Mouse (Mus musculus) embryonic facial prominence, embryonic 11.5 days (tissue): ENCODE results near the gene Clca4a. TPM values are rescaled to one million over a fixed set of nuclear protein-coding genes. Genes with fewer than 3 reads are reported as not detected.

ENCODE experiments used
- ATAC-seq: fragments of 200-750 bp; cut with Nextera tagmentation; replicated peaks from 2 replicates; pipeline ENCODE4 v1.8.0; 2017; ENCODE audit warnings: low read depth; ENCODE audit not compliant: insufficient number of reproducible peaks, low FRiP score, low TSS enrichment
- DNase-seq: peaks from one replicate; pipeline ENCODE4 v3.0.0-alpha.2; 2015; ENCODE audit warnings: low spot score
- H3K27ac ChIP-seq: fragments of 300-500 bp; sonication (generic); replicated peaks from 2 replicates; pipeline ENCODE4 v1.5.1; 2014; ENCODE audit warnings: mild to moderate bottlenecking, low read depth, low read length, control low read depth
- H3K27me3 ChIP-seq: fragments of 300-500 bp; sonication (generic); 2 replicates; pipeline ENCODE4 v1.6.1; 2014; ENCODE audit warnings: mild to moderate bottlenecking, low read length, moderate library complexity, mixed read lengths; ENCODE audit not compliant: control insufficient read depth, insufficient read depth
- H3K36me3 ChIP-seq: fragments of 300-500 bp; sonication (generic); replicated peaks from 2 replicates; pipeline ENCODE4 v1.6.1; 2014; ENCODE audit warnings: low read depth, mild to moderate bottlenecking, low read length, moderate library complexity, mixed read lengths; ENCODE audit not compliant: control insufficient read depth, insufficient read depth
- H3K4me1 ChIP-seq: fragments of 300-500 bp; sonication (generic); 2 replicates; pipeline ENCODE4 v1.6.1; 2014; ENCODE audit warnings: low read length, mixed read lengths; ENCODE audit not compliant: control insufficient read depth, insufficient read depth
- H3K4me2 ChIP-seq: fragments of 300-500 bp; sonication (generic); 2 replicates; pipeline ENCODE4 v1.6.1; 2014; ENCODE audit warnings: low read depth, mild to moderate bottlenecking, control low read depth, low read length, moderate library complexity
- H3K4me3 ChIP-seq: fragments of 300-500 bp; sonication (generic); 2 replicates; pipeline ENCODE4 v1.5.1; 2014; ENCODE audit warnings: low read depth, low read length, control low read depth
- H3K9ac ChIP-seq: fragments of 300-500 bp; sonication (generic); replicated peaks from 2 replicates; pipeline ENCODE4 v1.6.1; 2014; ENCODE audit warnings: mild to moderate bottlenecking, control low read depth, low read length
- H3K9me3 ChIP-seq: fragments of 300-500 bp; sonication (generic); replicated peaks from 2 replicates; pipeline ENCODE4 v1.6.1; 2016; ENCODE audit warnings: mild to moderate bottlenecking, low read length, inconsistent platforms, mixed read lengths; ENCODE audit not compliant: control insufficient read depth
- WGBS: fragments of 180-500 bp; shearing (Covaris S2); extraction: QIAGEN DNeasy Blood & Tissue Kit; methylation state at CpG from one replicate; pipeline ENCODE4 v1.1.7; 2014; 5-methylcytosine and 5-hydroxymethylcytosine counted together
- polyA plus RNA-seq: library from polyadenylated mRNA; unstranded; fragments of >200 nt; fragmentation: Nextera tagmentation; extraction: Ambion mirVana; gene quantifications from 2 replicates; pipeline ENCODE4 v1.2.1, GENCODE M21; 2014

The Clca4a gene
- polyA plus RNA-seq, 1 experiment from 2014 or later, result not detected

DNA sequence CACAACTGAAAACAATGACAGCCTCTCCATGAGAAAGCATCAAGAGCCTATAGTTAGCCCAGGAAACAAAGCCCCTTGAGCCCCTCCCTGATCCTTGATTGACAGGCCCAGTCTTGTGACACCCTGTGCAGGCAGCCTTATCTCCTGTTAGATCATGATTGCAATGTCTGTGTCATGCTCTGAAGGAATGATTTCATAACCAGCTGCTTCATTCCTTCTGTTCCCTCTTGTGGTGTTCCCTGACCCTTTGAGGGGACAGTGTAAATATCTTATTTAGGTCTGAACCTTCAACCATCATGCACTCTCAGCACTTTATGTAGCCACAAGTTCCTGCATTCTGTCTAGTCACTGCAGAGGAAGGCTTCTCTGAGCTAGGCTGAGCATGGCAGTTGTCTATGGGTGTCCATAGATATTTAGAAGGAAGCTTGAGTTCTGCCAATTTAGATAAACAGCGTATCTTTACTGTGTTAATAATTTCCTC is 41.8 kb downstream of the Clca4a start:
- ATAC-seq, result no peak
- H3K27me3 ChIP-seq, result no peaks in the 10 kb centered on the region
- DNase-seq, result no peak
- no peaks in the 10 kb centered on the region for H3K36me3 ChIP-seq
- no peak overlapping the region for H3K27ac ChIP-seq
- no peaks in the 10 kb centered on the region for H3K9me3 ChIP-seq
- 95% methylated on average over 1 of the region's 1 CpGs for WGBS
- H3K9ac ChIP-seq, result no peak overlapping the region
- H3K4me2 ChIP-seq, result no peak overlapping the region
- no peaks in the 10 kb centered on the region for H3K4me1 ChIP-seq
- no peak overlapping the region for H3K4me3 ChIP-seq

GRCm38 (mm10) chr3:144932335-144932734 is 42.5 kb downstream of the Clca4a start, which contains the start of gene Clca4b:
Gene Clca4b, minus strand, starts transcription at chr3:144932529.
- H3K9ac ChIP-seq, result no peak within 1 kb of the TSS
- ATAC-seq, result no peak
- no peaks in the 10 kb centered on the region for H3K9me3 ChIP-seq
- no peaks in the 10 kb centered on the region for H3K27me3 ChIP-seq
- H3K4me1 ChIP-seq, result no peaks in the 10 kb centered on the region
- H3K36me3 ChIP-seq, result no peaks in the 10 kb centered on the region
- DNase-seq, result no peak
- no peak within 1 kb of the TSS for H3K4me3 ChIP-seq
- H3K4me2 ChIP-seq, result no peak within 1 kb of the TSS
- H3K27ac ChIP-seq, result no peak within 1 kb of the TSS

GRCm38 (mm10) chr3:144914014-144914413 is 60.8 kb downstream of the Clca4a start:
- Histone ChIP-seq H3K36me3 (no peaks in the 10 kb centered on the region), H3K27ac (no peak overlapping the region), H3K4me3 (no peak overlapping the region), H3K9me3 (no peaks in the 10 kb centered on the region), H3K4me2 (no peak overlapping the region), H3K27me3 (no peaks in the 10 kb centered on the region), H3K9ac (no peak overlapping the region), H3K4me1 (no peaks in the 10 kb centered on the region)
- WGBS, result 91% methylated on average over 2 of the region's 2 CpGs
- DNase-seq (no peak), ATAC-seq (no peak)

Other genes starting within 250 kb of the Clca4a start
- gene Clca3a1, start 214.1 kb downstream of the Clca4a start, polyA plus RNA-seq, result 0.08 TPM in 1 of 2 replicates, not detected in the other
- gene Clca3a2, start 155.6 kb downstream of the Clca4a start, polyA plus RNA-seq, result 0.39 TPM in 1 of 2 replicates, not detected in the other
- not detected in 2 replicates for gene Clca3b, start 125.7 kb downstream of the Clca4a start, polyA plus RNA-seq
- gene Clca4b, start 42.5 kb downstream of the Clca4a start, polyA plus RNA-seq, result not detected in 2 replicates
- not detected in 2 replicates for gene Clca1, start 57.7 kb upstream of the Clca4a start, polyA plus RNA-seq
- gene Clca2, start 124.4 kb upstream of the Clca4a start, polyA plus RNA-seq, result 0.31 and 0.43 TPM in 2 replicates
- 26.2 and 26.8 TPM in 2 replicates for gene Odf2l, start 143.5 kb upstream of the Clca4a start, polyA plus RNA-seq